Mouse (Mus musculus): ENCODE measurements around the gene Endog.
"Not testable (repeated sequence)": the region's sequence is repeated elsewhere in the genome, so short reads cannot be mapped to it uniquely, and the experiment has no call there.

The Endog gene

DNA sequence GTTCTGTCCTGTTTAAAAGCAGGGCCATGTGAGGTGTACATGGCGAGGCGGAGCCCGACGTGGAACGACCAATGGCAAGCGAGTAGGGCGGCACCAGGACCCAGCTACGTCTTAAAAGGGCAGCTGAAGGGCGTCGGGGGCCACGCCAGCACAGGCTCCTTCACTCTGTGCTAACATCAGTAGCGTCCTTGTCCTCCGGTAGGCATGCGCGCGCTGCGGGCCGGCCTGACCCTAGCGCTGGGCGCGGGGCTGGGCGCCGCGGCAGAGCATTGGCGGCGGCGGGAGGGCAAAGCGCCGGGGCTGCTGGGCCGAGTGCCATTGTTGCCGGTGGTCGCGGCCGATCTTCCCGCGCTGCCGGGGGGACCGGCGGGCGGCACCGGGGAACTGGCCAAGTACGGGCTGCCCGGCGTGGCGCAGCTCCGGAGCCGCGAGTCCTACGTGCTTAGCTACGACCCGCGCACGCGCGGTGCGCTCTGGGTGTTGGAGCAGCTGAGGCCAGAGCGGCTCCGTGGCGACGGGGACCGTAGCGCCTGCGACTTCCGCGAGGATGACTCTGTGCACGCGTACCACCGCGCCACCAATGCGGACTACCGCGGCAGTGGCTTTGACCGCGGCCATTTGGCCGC is at the start of gene Endog:
TSS of gene Endog (plus strand) at position 123 of the 626 bp plus-strand sequence.
- peak; percentile 92 for DNase-seq

DNA sequence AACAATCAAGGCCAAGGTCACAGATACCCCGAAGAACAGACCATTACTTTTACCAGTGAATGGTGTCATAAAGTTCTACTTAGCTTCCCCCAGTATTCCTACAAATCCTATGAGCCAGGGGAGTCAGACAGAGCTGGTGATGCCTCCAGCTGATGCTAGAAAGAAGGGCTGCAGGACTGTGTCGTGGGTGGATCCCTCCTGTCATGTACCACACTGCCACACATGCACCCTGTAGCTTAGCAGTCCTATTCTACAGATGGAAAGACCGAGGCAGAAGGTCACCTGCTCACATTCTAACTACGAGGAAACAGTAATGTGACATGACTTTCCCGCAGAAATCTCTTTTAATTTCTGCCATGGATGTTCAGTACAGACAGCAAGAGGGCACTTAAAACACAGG is 48.5 kb upstream of the Endog start:
- DNase-seq: no peak

DNA sequence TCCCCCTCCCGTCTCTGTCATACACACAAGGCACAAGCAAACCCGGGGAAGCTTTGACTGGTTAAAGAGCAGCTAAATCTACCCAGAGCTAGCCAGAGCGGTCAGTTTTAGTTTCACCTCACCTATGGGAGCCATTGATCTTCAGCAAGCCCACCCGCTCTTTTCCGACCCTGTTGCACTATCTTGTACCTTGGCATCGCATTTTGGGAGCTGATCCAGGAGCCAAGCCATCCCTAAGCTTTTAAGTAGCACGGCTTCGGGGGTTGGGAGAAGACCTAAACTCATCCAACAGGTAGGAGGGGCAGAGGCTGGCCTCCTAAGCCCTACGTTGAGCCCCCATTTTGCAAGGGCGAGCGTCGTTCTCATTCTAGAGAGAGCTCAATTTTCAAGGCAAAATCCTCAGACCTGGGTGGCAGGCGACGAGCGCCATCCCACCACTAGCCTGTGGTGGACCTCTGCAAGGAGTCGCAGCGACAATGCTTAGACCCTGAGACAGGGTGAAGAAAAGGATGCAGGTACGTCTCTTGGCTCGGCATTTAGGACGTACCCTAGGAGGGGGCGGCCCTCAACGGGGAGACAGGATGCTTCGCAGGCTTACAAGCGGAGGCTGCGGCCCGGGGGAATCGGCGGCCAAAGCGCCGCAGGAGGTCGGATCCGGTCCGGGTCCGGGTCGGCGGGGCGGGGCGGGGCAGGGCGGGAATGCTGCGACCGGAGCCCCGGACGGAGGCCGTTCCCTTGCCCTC is 47.4 kb upstream of the Endog start:
- DNase-seq: no peak

DNA sequence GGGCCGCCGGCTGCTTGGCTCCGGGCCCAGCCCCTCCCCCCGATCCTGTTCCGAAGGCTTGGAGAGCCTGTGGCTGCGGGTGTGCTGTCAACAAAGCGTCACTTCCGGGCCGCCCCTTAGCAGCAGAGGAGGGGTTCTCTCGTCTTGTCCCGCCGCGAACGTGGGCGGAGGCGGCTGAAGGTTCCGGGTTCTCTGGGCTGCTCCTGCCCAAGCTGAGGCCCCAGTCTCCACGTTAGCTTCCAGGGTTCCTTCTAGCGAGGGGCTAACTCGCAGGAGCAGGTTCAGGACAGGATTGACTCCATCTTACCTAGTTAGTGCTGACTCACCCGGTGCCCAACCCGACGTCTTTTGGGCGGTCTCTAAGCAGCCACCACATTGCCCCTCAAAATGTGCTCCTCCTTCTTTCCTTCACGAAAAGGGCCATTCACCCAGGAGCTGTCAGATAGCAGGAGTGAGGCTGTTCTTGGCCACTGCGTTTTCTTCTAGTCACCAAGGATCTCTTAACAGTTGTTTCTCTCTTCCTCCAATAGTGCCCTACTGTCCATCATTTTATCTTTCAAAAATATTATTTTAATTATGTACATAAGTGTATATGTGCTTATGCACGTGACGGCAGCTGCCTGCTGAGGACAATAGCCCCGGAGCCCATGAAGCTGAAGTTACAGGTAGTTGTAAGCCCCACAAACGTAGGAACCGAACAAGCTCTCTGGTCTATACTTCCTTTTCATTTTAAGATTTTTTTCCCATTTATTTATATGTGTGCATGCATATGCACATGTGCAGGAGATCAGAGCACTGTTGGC is 46.6 kb upstream of the Endog start, which contains the start of gene Zer1:
TSS of gene Zer1 (minus strand) at position 114 of the 803 bp plus-strand sequence.
- DNase-seq: peak; percentile 96

DNA sequence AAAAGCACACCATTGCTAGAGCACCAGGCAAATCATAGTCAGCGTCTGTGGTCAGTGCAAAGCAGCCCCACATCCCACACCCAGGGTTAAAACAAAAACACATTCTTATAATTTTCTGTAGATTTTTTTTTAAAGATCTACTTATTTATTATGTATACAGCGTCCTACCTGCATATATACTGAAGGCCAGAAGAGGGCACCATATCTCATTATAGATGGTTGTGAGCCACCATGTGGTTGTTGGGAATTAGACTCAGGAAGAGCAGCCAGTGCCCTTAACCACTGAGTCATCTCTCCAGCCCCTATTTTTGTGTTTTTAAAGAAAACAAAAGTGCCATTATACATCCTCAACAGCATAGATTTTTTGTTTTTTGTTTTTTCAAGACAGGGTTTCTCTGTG is 42.5 kb upstream of the Endog start:
- DNase-seq: peak; percentile 58

DNA sequence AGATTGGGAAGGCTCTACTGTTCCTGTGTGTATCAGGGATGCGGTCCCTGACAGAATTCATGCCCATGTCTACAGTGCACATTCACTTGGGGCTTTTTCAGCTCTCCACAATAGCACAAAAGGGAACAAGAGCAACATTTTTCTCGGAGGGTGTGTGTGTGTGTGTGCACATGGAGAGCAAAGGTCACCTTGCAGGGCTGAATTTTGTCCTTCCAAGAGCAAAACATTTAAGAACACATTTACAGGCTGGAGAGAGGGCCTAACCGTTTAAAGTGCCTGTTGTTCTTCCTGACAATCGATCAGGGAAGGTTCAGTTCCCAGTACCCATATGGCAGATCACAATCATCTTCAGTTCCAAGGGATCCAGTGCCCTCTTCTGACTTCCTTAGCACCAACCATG is 41.1 kb upstream of the Endog start:
- DNase-seq: no peak

DNA sequence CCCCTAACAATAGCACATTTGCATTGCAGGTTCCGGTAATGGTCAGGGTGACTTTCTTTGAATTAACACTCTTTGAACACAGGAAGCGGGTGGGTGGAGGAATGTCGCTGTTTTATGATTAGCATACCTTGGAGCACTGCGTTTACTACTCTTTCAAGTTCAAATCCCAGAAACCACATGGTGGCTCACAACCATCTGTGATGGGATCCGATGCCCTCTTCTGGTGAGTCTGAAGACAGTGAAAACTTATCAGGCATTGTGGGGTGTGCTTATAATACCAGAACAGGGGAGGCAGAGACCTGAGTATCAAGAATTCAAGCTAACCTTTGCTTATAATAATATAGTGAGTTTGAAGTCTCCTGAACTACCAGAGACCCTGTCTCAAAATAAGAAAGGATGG is 40.1 kb upstream of the Endog start:
- not testable (repeated sequence) for DNase-seq

DNA sequence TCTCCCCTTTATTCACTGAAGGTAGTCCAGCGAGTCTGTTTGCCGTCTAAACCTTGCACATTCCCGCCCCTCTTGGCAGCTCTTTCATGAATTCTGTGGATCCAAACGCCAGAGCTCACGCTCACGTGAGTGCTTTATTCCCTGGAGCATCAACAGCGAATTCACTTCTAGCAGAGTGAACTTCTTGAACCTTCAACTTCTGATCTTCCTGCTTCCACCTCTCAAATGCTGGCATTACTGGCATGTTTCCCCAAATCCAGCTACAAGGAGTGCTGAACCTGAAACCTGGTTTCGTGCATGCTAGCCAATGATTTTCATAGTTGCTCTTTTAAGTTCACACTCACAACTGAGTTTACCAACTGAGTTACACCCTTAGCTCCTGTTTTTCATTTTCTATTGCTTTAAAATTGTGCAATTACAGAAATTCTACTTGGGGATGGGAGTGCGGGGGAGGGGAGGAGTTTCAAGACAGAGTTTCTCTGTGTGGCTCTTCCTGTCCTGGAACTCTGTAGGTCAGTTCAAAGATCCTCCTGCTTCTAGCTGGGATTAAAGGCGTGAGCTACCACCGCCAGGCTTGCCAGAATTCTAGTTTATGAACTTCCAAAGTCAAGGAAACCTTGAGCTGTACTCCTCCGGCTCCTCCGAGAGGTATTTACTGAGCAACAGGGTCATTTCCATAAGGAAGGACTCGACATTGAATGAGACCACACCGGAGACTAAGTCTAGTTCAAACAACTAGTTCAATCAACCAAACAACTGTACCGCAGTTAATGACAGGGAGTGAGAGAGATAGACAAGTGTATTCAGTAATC is 38.3 kb upstream of the Endog start:
- peak; percentile 34 for DNase-seq

DNA sequence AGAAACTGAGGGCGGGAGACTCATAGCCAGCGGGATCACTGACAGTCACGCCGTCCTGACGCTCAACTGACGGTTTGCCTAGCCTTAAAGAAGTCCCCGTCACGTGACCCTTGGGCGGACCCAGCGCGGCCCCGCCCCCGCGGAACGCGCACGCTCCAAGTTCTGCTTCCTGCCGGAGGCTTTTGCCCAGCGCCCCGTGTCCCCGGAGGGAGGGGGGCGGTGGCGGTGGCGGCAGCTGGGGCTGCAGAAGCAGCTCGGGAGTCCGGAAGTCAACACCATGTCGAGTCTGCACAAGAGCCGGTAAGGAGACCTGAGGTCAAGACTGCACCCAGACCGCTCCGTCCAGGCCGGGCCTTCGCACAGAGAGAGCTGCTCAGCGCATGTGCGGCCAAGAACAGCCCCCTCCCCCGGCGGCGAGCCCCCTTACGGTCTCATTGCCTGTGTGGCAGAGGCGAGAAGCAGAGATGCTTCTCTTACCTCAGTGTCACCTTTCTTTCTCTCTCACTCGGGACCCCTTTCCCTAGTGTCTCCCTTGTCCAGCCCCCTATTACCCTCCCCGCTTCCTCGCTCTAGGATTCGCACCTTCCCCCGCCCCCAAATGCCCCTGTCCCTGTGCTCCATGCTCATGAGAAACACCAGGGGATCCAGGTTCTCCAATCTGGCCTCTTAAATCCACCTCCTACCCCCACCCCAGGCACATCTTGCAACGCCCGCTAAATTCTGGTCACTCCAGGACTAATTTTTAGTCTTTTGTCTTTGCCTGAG is 37.5 kb upstream of the Endog start, which contains the start of gene Tbc1d13:
TSS of gene Tbc1d13 (plus strand) at position 134 of the 765 bp plus-strand sequence.
- DNase-seq: peak; percentile 97

DNA sequence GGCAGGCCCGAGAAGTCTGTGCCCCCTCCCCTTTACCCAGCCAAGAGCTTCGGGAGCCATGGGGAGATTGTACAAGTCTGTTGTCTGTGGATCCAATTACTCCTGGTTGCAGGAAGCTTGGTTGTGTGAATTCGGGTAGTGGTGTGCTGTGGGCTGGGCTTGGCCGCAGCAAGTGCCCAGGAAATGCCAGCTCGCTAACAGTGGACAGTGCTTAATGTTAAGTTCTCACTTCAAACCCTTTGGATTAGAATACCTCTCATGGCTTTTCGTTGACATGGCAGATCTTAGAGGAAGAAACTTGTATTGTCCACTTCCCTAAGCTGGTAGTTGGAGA is 36.9 kb upstream of the Endog start:
- DNase-seq: no peak

DNA sequence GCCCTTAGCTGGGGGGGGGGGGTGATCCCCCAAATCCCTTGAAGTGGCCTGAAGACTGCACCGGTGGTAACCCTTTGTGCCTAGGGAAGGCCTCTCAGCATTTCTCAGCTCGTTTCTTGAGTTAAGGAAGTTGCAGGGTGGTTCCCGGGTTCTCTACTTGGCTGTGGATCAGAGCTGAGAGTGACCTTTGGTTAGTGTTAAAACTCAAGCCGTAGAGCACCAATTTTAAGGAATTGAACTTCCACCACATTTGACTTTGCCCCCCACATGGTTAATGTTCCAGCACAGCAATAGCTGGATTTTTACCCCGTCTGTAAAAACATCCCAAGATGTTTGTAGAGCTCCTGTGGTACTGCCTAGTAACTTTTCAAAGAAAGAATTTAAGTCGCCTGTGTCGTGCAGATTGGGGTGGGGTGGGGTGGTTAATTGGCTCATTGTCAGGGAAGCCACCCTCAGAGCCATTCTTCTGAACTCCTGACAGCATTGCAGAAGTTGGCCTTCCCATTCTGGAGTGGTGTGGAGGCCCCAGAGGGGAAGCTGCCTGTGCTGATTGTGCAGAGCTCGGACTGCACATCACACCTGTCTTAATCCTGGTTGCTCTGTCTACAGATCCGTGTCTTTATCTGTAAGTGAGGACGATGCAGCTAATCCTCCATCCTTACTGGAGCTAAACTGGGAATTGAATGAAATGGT is 36.2 kb upstream of the Endog start:
- no peak for DNase-seq

DNA sequence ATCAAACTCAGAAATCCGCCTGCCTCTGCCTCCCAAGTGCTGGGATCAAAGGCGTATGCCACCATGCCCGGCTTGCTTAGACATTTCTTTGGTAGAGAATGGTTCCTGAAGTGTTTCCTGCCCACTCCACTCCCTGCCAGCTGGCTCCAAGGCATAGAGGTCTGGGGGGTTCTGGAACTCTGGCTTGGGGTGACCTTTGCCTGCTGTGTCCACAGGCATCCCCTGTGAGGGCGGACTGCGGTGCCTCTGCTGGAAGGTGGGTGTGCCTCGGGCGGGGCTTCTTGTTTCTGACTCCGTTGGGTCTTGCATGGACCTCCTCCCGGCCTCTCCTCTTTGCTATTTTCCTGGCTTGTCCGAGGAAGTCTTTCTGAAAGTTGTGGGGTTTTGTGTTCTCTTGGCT is 34.8 kb upstream of the Endog start:
- no peak for DNase-seq

DNA sequence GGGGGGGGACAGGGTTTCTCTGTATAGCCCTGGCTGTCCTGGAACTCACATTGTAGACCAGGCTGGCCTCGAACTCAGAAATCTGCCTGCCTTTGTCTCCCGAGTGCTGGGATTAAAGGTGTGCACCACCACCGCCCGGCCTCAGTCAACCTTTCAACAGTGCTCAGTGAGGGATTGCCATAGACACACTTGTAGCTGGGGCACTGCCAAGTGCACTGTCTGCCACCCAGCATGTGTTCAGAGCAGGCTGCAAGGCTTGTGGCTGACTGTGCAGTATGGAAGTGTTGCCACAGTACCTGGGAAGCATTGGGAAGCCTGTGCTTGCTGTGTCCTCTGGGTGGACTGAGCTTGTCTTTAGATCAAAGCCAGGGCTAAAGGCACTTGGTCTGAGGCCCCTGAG is 31.3 kb upstream of the Endog start:
- DNase-seq: not testable (repeated sequence)

DNA sequence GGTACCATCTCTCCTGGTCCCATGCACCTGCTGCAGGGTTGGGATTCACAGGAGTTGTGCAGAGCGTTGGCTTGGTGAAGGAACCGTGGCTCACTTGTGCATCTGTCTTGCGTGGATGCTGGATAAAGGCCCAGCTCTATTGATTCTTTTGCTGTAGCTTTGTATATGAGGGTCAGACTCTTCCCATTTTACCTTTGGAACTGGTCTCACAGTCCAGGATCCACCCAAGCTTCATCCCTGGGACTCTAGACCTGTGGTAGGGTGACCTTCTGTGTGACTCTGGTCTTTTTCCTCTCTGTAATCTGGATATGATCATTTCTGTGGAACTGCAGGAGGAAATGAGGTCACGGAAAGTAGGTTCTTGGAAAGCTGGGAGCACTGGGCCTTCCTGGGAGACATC is 26.9 kb upstream of the Endog start:
- no peak for DNase-seq

DNA sequence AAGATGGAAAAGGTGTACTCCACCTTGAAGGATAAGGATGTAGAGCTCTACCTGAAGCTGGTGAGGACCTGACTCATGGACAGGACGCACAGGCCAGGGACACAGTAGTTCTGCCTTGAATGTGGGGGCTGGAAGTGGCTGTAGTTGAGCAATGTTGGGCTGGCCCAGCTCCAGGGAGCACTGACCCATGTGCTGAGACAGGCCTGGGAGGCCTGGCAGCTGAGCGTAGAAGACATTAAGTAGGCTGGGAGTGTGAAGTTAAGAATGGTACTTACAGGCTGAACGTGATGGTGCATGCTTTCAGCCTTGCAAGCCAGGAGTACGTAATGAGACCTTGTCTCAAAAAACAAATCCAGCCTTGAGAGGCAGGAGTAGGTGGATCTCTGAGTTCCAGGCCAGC is 23.8 kb upstream of the Endog start:
- DNase-seq: no peak

DNA sequence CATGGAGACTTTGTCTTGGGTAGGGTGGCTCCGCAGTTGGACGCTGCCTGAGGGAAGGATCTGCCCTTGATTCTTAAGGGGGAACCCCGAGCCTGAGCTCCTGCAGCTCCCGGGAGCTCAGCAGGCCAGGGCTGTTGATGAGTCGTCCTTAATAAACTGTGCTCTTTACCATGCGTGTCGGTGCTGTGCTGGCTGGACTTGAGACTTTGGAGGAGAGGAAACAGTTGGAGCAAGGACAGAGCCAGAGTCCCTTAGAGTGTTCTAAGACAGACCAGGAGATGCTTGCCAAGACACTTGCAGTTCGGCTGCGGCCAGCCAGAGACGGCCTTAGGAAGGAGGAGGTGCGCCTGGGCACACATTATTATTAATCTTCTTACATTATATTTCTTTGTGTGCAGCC is 19.5 kb upstream of the Endog start:
- no peak for DNase-seq

DNA sequence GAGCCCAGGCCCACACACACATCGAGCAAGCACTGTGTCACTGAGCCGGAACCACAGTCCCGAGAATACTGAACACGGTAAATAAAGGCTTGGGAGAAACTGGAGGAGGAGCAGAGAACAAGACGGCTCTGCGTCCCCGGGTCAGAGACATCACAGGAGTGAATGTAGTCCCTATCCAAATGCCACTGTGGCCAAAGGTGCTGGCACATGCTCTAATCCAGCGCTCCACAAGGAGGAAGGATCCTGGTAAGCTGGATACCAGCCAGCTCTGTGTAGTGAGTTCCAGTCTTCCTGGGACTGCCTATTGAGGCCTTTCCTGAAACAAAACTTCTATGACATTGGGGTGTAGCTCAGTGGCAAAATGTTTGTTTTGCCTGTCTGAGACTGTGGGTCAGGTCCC is 18.7 kb upstream of the Endog start:
- DNase-seq: no peak

DNA sequence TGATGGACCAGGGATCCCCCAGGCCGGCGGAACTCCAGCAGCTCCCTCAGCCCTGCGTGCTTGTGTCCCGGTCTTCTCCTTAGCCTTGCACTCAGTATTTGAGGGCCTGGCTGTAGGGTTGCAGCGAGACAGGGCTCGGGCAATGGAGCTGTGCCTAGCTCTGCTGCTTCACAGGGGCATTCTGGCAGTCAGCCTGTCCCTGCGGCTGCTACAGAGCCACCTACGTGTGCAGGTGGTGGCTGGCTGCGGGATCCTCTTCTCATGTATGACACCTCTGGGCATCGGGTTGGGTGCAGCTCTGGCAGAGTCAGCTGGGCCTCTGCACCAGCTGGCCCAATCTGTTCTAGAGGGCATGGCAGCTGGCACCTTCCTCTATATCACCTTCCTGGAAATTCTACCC is 11.4 kb upstream of the Endog start:
- DNase-seq: not testable (repeated sequence)

DNA sequence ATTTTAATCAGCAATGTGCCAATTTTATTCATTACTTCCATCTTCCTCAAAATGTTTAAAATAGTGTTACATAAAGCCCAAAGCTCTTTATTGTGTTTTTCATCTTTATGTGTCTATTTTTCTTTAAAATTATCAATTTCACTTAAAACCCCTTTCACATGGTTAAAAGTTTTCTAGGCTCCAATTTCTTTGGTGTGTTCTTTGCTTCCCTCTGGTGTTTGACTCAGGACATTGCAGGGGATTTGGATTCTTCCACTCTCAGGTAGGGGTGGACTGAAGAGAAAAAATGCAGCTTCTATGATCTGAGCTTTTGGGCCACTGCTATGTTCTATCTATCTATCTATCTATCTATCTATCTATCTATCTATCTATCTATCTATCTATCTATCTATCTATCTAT is 9.5 kb upstream of the Endog start:
- peak; percentile 69 for DNase-seq

DNA sequence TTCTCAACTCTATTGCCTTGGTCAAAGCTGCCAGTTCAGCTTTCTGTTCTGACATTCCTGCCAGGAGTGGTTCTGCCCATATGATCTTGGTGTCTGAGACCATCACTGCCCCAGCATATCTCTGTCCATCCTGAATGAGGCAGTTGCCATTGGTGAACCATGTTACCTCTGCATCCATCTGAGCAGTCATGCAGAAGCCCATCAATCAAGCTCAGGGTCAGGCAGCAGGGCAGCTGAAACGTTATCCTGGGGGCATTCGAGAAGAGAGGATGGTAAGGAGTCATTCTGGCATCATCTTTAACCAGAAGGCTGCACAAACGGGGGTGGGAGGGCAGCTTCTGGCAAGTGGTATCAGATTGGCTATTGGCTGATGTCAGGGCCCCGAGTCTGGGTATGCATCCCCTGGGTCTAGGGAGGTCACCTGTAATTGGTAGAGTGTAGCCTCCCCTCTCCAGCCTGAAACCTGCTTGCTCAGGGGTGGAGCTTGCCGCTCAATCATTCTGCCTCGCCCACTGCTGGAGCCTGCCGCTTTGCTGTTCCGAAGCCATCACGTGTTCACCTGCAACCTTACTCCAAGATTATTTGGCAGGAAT is 6.9 kb upstream of the Endog start:
- no peak for DNase-seq

DNA sequence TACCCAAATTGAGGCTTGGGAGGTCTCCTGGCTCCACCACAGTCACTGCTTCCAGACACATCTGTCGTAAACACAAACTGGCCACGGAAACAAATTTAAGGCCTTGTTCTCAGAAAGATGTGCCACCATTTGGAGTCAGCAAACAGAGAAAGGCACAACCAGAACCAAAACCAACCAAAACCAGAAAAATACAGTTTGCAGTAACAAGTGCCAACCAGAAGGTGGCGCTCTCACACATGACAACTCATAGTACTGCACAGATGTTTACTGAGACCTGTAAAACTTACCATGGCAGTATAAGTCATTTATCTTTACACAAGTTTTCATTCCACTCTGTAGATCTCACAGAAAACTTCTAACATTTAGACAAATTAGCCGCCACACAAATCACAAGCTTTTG is 4.6 kb upstream of the Endog start:
- no peak for DNase-seq
